Mouse (Mus musculus): ENCODE measurements around the gene Gm11214. TPM values are rescaled to one million over a fixed set of nuclear protein-coding genes. Genes with fewer than 3 reads are reported as not detected.

Gm11214 gene
- polyA plus RNA-seq, 2 experiments = not detected

DNA sequence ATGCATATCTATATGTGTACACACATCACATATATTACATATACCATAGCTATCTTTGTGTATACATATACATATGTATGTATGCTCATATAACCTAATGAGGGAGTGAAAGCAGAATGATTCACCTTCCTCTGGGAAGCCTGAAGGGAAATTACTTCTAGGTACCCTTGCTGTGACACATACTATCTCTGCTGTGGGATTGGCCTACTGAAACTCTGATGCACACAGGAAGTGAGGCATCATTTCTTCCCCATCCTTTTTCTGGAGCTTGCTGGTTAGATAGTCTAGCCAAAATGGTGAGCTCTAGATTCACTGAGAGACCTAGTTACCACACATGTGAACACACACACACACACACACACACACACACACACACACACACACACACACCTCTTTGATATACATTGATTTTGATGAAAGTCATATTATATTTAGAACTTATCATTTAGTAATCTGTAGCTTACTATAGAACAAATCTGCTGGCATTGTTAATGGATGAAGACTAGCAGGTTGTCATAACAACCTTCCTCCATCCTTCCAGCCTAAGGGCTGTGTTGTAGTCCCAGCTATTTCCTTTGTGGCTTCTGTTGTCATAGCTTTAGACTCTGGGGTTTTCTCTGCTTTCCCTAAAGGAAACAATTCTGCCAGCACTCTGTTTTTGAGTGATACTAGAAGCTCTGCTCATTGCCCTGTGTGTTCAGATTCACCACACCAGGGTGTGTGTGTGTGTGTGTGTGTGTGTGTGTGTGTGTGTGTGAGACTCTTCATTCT lies 19.0 kb downstream of the Gm11214 start:
- H3K36me3 ChIP-seq (replicated peaks; ENCODE audit: control insufficient read depth, insufficient read depth, low read depth) = no peaks in the 10 kb centered on the region
- H3K27me3 ChIP-seq (ENCODE audit: control insufficient read depth, insufficient read depth, low read length) = no peaks in the 10 kb centered on the region
- H3K9me3 ChIP-seq (ENCODE audit: control insufficient read depth, low read length) = no peaks in the 10 kb centered on the region
- H3K4me2 ChIP-seq (ENCODE audit: low read depth) = no peak overlapping the region
- no peak for DNase-seq (ENCODE audit: low read depth in 3 of 3, low spot score in 3 of 3)
- no peak for ATAC-seq (ENCODE audit: insufficient read depth)
- H3K4me3 ChIP-seq (ENCODE audit: insufficient read depth in 1 of 2, low read depth in 2 of 2, low read length in 2 of 2) = no peak overlapping the region
- H3K27ac ChIP-seq = no peak overlapping the region
- H3K9ac ChIP-seq (replicated peaks) = no peak overlapping the region
- H3K4me1 ChIP-seq (replicated peaks; ENCODE audit: control insufficient read depth in 2 of 2, insufficient read depth in 2 of 2, low read length in 1 of 2) = no peaks in the 10 kb centered on the region
- no peak for TF ChIP-seq CTCF (IDR thresholded peaks at IDR 0.05; ENCODE audit: low read depth)
- no peak for TF ChIP-seq EP300 (IDR thresholded peaks at IDR 0.05; ENCODE audit: low read depth)

DNA sequence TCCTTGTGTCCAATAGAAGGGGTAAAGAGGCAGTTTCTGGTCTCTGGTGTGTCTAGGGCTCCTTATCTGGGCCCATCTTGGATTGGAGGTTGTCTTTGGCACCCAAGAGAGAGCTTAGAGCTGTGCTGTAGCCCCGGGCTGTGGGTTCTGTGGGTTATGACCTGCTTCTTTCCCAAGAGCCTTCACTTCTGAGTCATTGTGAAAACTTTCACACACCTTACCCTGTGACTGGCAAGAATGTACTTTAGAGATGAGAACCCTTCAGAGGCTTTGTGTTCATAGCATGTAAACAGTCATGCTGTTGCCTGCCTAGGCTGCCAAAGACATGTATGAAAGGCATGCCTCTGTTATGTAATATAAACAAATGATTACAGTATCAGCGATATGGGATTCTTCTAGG lies 23.3 kb downstream of the Gm11214 start:
- Histone ChIP-seq H3K9me3 (ENCODE audit: control insufficient read depth, low read length) (no peaks in the 10 kb centered on the region), H3K27me3 (ENCODE audit: control insufficient read depth, insufficient read depth, low read length) (no peaks in the 10 kb centered on the region), H3K36me3 (replicated peaks; ENCODE audit: control insufficient read depth, insufficient read depth, low read depth) (no peaks in the 10 kb centered on the region), H3K27ac (no peak overlapping the region), H3K4me1 (replicated peaks; ENCODE audit: control insufficient read depth in 2 of 2, insufficient read depth in 2 of 2, low read length in 1 of 2) (no peaks in the 10 kb centered on the region), H3K9ac (replicated peaks) (no peak overlapping the region), H3K4me3 (ENCODE audit: insufficient read depth in 1 of 2, low read depth in 2 of 2, low read length in 2 of 2) (no peak overlapping the region), H3K4me2 (ENCODE audit: low read depth) (no peak overlapping the region)
- TF ChIP-seq EP300 (IDR thresholded peaks at IDR 0.05; ENCODE audit: low read depth) = no peak
- no peak for TF ChIP-seq CTCF (IDR thresholded peaks at IDR 0.05; ENCODE audit: low read depth)
- WGBS (ENCODE audit: insufficient replicate concordance) = 54% methylated on average over 2 of the region's 2 CpGs
- no peak for DNase-seq (ENCODE audit: low read depth in 3 of 3, low spot score in 3 of 3)
- ATAC-seq (ENCODE audit: insufficient read depth) = no peak

DNA sequence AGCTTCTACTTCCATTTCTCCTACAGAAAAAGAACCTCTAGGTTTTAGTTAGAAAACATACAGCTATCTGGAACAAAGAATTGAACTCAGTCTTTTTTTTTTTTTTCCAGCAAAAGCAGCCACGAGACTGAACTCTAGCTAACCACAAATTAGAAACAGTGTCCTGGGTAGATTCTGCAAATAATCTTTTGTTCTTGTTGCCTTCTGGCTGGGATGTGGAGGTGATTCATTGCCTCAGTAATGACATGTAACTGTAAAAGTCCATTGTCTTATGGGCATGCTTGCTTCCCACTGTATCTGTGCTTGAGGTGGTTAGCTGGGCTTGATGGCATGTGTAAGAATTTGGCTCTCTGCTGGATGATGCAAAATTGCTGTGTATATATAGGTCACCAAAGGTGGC lies 24.6 kb downstream of the Gm11214 start:
- 27% methylated on average over 1 of the region's 1 CpGs for WGBS (ENCODE audit: insufficient replicate concordance)
- no peaks in the 10 kb centered on the region for H3K9me3 ChIP-seq (ENCODE audit: control insufficient read depth, low read length)
- H3K4me1 ChIP-seq (replicated peaks; ENCODE audit: control insufficient read depth in 2 of 2, insufficient read depth in 2 of 2, low read length in 1 of 2) = no peaks in the 10 kb centered on the region
- no peaks in the 10 kb centered on the region for H3K36me3 ChIP-seq (replicated peaks; ENCODE audit: control insufficient read depth, insufficient read depth, low read depth)
- no peak overlapping the region for H3K27ac ChIP-seq
- no peak overlapping the region for H3K4me3 ChIP-seq (ENCODE audit: insufficient read depth in 1 of 2, low read depth in 2 of 2, low read length in 2 of 2)
- no peak overlapping the region for H3K4me2 ChIP-seq (ENCODE audit: low read depth)
- TF ChIP-seq EP300 (IDR thresholded peaks at IDR 0.05; ENCODE audit: low read depth) (no peak), CTCF (IDR thresholded peaks at IDR 0.05; ENCODE audit: low read depth) (no peak)
- DNase-seq (ENCODE audit: low read depth in 3 of 3, low spot score in 3 of 3) (no peak), ATAC-seq (ENCODE audit: insufficient read depth) (no peak)
- H3K9ac ChIP-seq (replicated peaks) = no peak overlapping the region
- no peaks in the 10 kb centered on the region for H3K27me3 ChIP-seq (ENCODE audit: control insufficient read depth, insufficient read depth, low read length)

DNA sequence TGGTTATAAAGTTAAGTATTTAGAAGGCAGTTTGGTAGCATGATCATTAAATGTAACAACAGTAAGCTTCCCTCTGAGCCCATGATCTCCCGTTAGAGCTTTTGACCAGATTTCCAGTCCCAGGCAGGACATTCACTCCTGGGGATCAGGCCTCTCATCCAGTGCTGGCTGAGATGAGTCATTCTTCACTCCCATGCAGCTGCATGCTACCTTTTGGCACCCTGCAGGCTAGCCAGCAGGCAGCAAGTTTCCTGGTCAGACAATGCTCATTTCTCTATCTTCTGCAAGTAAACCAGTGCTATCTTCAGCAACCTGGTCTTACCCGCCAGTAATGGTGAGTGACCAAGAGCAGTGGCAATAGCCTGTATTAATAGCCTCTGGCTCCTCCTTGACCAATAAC lies 30.0 kb downstream of the Gm11214 start:
- Histone ChIP-seq H3K36me3 (replicated peaks; ENCODE audit: control insufficient read depth, insufficient read depth, low read depth) (no peaks in the 10 kb centered on the region), H3K9me3 (ENCODE audit: control insufficient read depth, low read length) (no peaks in the 10 kb centered on the region), H3K27me3 (ENCODE audit: control insufficient read depth, insufficient read depth, low read length) (no peaks in the 10 kb centered on the region), H3K9ac (replicated peaks) (no peak overlapping the region), H3K4me3 (ENCODE audit: insufficient read depth in 1 of 2, low read depth in 2 of 2, low read length in 2 of 2) (no peak overlapping the region), H3K4me1 (replicated peaks; ENCODE audit: control insufficient read depth in 2 of 2, insufficient read depth in 2 of 2, low read length in 1 of 2) (no peaks in the 10 kb centered on the region), H3K4me2 (ENCODE audit: low read depth) (no peak overlapping the region), H3K27ac (no peak overlapping the region)
- DNase-seq (ENCODE audit: low read depth in 3 of 3, low spot score in 3 of 3) (no peak), ATAC-seq (ENCODE audit: insufficient read depth) (no peak)
- no peak for TF ChIP-seq CTCF (IDR thresholded peaks at IDR 0.05; ENCODE audit: low read depth)
- WGBS (ENCODE audit: insufficient replicate concordance) = 67% methylated on average over 2 of the region's 2 CpGs

GRCm38 (mm10) chr4:63627111-63627510 lies 36.1 kb downstream of the Gm11214 start:
- Histone ChIP-seq H3K9ac (replicated peaks) (no peak overlapping the region), H3K4me1 (replicated peaks; ENCODE audit: control insufficient read depth in 2 of 2, insufficient read depth in 2 of 2, low read length in 1 of 2) (no peaks in the 10 kb centered on the region), H3K4me2 (ENCODE audit: low read depth) (no peak overlapping the region), H3K9me3 (ENCODE audit: control insufficient read depth, low read length) (no peaks in the 10 kb centered on the region), H3K27ac (no peak overlapping the region), H3K36me3 (replicated peaks; ENCODE audit: control insufficient read depth, insufficient read depth, low read depth) (no peaks in the 10 kb centered on the region), H3K27me3 (ENCODE audit: control insufficient read depth, insufficient read depth, low read length) (no peaks in the 10 kb centered on the region), H3K4me3 (ENCODE audit: insufficient read depth in 1 of 2, low read depth in 2 of 2, low read length in 2 of 2) (no peak overlapping the region)
- ATAC-seq (ENCODE audit: insufficient read depth) = no peak
- TF ChIP-seq CTCF (IDR thresholded peaks at IDR 0.05; ENCODE audit: low read depth) (no peak), EP300 (IDR thresholded peaks at IDR 0.05; ENCODE audit: low read depth) (no peak)
- 57% methylated on average over 8 of the region's 8 CpGs for WGBS (ENCODE audit: insufficient replicate concordance)
- DNase-seq (ENCODE audit: low read depth in 3 of 3, low spot score in 3 of 3) = no peak
